Comparison of ENCODE assay signal across 26 mouse cellular contexts in the genomic region with DNA sequence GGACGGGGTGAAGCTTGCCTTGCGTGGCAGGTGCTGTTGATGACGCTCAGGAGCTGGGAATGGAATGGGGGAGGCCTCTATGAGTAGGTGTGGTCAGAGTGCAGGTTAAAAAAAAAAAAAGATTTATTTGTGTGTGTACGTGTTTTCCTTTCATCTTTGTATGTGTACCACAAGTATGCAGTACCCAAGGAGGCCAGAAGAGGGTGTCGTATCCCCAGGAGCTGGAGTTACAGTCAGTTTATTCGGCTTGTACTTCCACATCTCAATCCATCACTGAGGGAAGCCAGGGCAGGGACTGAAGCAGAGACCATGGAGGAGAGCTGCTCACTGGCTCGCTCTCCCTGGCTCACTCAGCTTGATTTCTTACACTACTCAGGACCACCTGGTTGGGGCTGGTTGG. TPM values are rescaled to one million over a fixed set of nuclear protein-coding genes. Genes with fewer than 3 reads are reported as not detected.
DNase-seq lines count a peak whose midpoint lies in the region; ATAC-seq and TF ChIP-seq lines count a peak whose summit lies in the region.
"Had no signal": no experiment of that assay in that cellular context is flagged by ENCODE, and none has a peak within 500 bp of the region (broad histone marks: within the 10 kb centered on the region; RNA-seq: fewer than 3 reads in every experiment).

No protein-coding gene starts in this region.

- no peak overlapping the region for H3K4me3 ChIP-seq in kidney, postnatal 0 days (replicated peaks; ENCODE audit: low read depth, low read length)
- H3K4me3 ChIP-seq in midbrain, postnatal 0 days (ENCODE audit: low read depth, low read length) = no peak overlapping the region
- H3K4me3 ChIP-seq in midbrain, embryonic 11.5 days (ENCODE audit: low read depth, low read length) = no peak overlapping the region
- H3K4me3 ChIP-seq: embryonic facial prominence, embryonic 10.5 days; forebrain, embryonic 10.5 days; heart, adult 2 months; heart, embryonic 15.5 days had no signal

- H3K36me3 ChIP-seq in kidney, postnatal 0 days (ENCODE audit: insufficient read depth, low read length) = no peaks in the 10 kb centered on the region
- H3K36me3 ChIP-seq in midbrain, postnatal 0 days (ENCODE audit: insufficient read depth, low read length) = no peaks in the 10 kb centered on the region
- no peaks in the 10 kb centered on the region for H3K36me3 ChIP-seq in midbrain, embryonic 11.5 days (ENCODE audit: control insufficient read depth, insufficient read depth, low read length)
- H3K36me3 ChIP-seq: embryonic facial prominence, embryonic 10.5 days; forebrain, embryonic 10.5 days; G1E; heart, embryonic 15.5 days had no signal

- WGBS in kidney, postnatal 0 days = 97% methylated on average over 7 of the region's 7 CpGs
- WGBS in midbrain, postnatal 0 days = 95% methylated on average over 7 of the region's 7 CpGs
- WGBS in midbrain, embryonic 11.5 days = 95% methylated on average over 7 of the region's 7 CpGs

- H3K4me2 ChIP-seq in kidney, postnatal 0 days (ENCODE audit: low read length) = no peak overlapping the region
- no peak overlapping the region for H3K4me2 ChIP-seq in midbrain, postnatal 0 days (ENCODE audit: low read depth, low read length, poor library complexity, severe bottlenecking)
- no peak overlapping the region for H3K4me2 ChIP-seq in midbrain, embryonic 11.5 days
- H3K4me2 ChIP-seq: heart, embryonic 11.5 days; heart, embryonic 15.5 days; hindbrain, embryonic 14.5 days had no signal

- H3K27ac ChIP-seq in kidney, postnatal 0 days = no peak overlapping the region
- no peak overlapping the region for H3K27ac ChIP-seq in midbrain, postnatal 0 days (ENCODE audit: low read depth, low read length)
- no peak overlapping the region for H3K27ac ChIP-seq in midbrain, embryonic 11.5 days (ENCODE audit: low read depth, low read length)
- H3K27ac ChIP-seq: embryonic facial prominence, embryonic 10.5 days; forebrain, embryonic 10.5 days; heart, adult 2 months; heart, embryonic 15.5 days; hindbrain, embryonic 14.5 days had no signal

- 0 out of 2 replicates have a peak, but pooled peaks cover 4% of the 10 kb centered on the region for H3K4me1 ChIP-seq in kidney, postnatal 0 days (replicated peaks; ENCODE audit: insufficient read depth, low read length)
- H3K4me1 ChIP-seq in midbrain, postnatal 0 days (ENCODE audit: insufficient read depth, low read length) = peaks cover 3% of the 10 kb centered on the region; the same call in 1 of the 2 replicates
- H3K4me1 ChIP-seq in midbrain, embryonic 11.5 days (ENCODE audit: control insufficient read depth, insufficient read depth, low read length) = peaks cover 6% of the 10 kb centered on the region; the same call in 1 of the 2 replicates

- no peaks in the 10 kb centered on the region for H3K9me3 ChIP-seq in kidney, postnatal 0 days (replicated peaks; ENCODE audit: low read length)
- no peaks in the 10 kb centered on the region for H3K9me3 ChIP-seq in midbrain, postnatal 0 days (ENCODE audit: low read length)
- H3K9me3 ChIP-seq in midbrain, embryonic 11.5 days (ENCODE audit: control insufficient read depth, low read length) = no peaks in the 10 kb centered on the region
- H3K9me3 ChIP-seq: forebrain, embryonic 10.5 days; G1E; heart, embryonic 15.5 days had no signal

- no peak for TF ChIP-seq POLR2A in brain, embryonic 14.5 days (IDR thresholded peaks at IDR 0.05; ENCODE audit: borderline replicate concordance, extremely low read depth, insufficient read depth, insufficient read length, poor library complexity, severe bottlenecking)

- DNase-seq in kidney, postnatal 0 days (ENCODE audit: low spot score) = no peak
- no peak for DNase-seq in kidney, adult 18-20 months
- no peak for DNase-seq in midbrain, postnatal 0 days (ENCODE audit: low spot score)
- DNase-seq in midbrain, embryonic 11.5 days (ENCODE audit: low spot score, missing footprints) = no peak
- no peak for DNase-seq in brain, embryonic 14.5 days (ENCODE audit: low read depth)
- no peak for DNase-seq in right cerebral cortex, postnatal 4 days
- DNase-seq: adrenal gland, postnatal 14 days; cerebellum, adult 18-20 months; cerebellum, adult 9-11 months; gastrocnemius, postnatal 14 days; heart, adult 2 months; heart, postnatal 14 days had no signal

- H3K27me3 ChIP-seq in kidney, postnatal 0 days (ENCODE audit: insufficient read depth, low read length) = peaks cover 6% of the 10 kb centered on the region; the same call in 1 of the 2 replicates
- peaks cover 7% of the 10 kb centered on the region; the same call in 1 of the 2 replicates for H3K27me3 ChIP-seq in midbrain, postnatal 0 days (ENCODE audit: insufficient read depth, low read length)
- peaks cover 13% of the 10 kb centered on the region for H3K27me3 ChIP-seq in midbrain, embryonic 11.5 days (ENCODE audit: control insufficient read depth, insufficient read depth, low read length)

- ATAC-seq in kidney, postnatal 0 days (replicated peaks; ENCODE audit: low FRiP score, low read depth) = no peak
- no peak for ATAC-seq in midbrain, postnatal 0 days (ENCODE audit: low FRiP score)
- no peak for ATAC-seq in midbrain, embryonic 11.5 days (ENCODE audit: low FRiP score)
- ATAC-seq: activated CD4-positive, CD25-positive, alpha-beta regulatory T cell, adult 4 months; forebrain, embryonic 14.5 days had no signal

- H3K9ac ChIP-seq in kidney, postnatal 0 days (ENCODE audit: low read depth, low read length) = no peak overlapping the region
- H3K9ac ChIP-seq in midbrain, postnatal 0 days (replicated peaks; ENCODE audit: low read length, poor library complexity, severe bottlenecking) = no peak overlapping the region
- H3K9ac ChIP-seq in midbrain, embryonic 11.5 days (ENCODE audit: low read length) = no peak overlapping the region
- H3K9ac ChIP-seq: heart, embryonic 15.5 days; hindbrain, embryonic 14.5 days had no signal

- TF ChIP-seq CTCF in kidney, postnatal 0 days (IDR thresholded peaks at IDR 0.05; ENCODE audit: low read depth) = 0 out of 2 replicates have a peak, but pooled peaks have one; percentile 0
- TF ChIP-seq CTCF in midbrain, postnatal 0 days (IDR thresholded peaks at IDR 0.05) = peak; percentile 17; the same call in 1 of the 2 replicates
- peak; percentile 6; the same call in 1 of the 2 replicates for TF ChIP-seq CTCF in brain, embryonic 14.5 days (IDR thresholded peaks at IDR 0.05; ENCODE audit: borderline replicate concordance, extremely low read depth, insufficient read depth, insufficient read length)

RNA-seq across cellular contexts. Expression of gene 2300002M23Rik, which starts 4.2 kb away (rescaled TPM):
- not detected in 2 replicates for polyA plus RNA-seq in kidney, postnatal 0 days (2015; fragmentation: Nextera tagmentation; extraction: Ambion mirVana)
- not detected in 2 replicates for total RNA-seq in midbrain, postnatal 0 days (2014; rRNA removed)
- polyA plus RNA-seq in midbrain, postnatal 0 days (2015; fragmentation: Nextera tagmentation; extraction: Ambion mirVana) = not detected in 2 replicates
- polyA plus RNA-seq in midbrain, embryonic 11.5 days (2014; fragmentation: Nextera tagmentation; extraction: Ambion mirVana) = not detected in 2 replicates
- polyA plus RNA-seq in brain, embryonic 14.5 days (2012; rRNA removed) = 0.06 TPM in 1 of 2 replicates, not detected in the other
- total RNA-seq: adrenal gland, adult 18-20 months; adrenal gland, postnatal 14 days; CH12.LX; gastrocnemius, adult 18-20 months; gastrocnemius, postnatal 14 days; heart, adult 2 months; heart, postnatal 14 days; hematopoietic stem cell, adult 5-6 weeks had no signal
- polyA plus RNA-seq: activated CD4-positive, CD25-positive, alpha-beta regulatory T cell, adult 4 months; embryonic facial prominence, embryonic 10.5 days; forebrain, embryonic 10.5 days; forebrain, embryonic 14.5 days; frontal cortex, adult 2 months; G1E; heart, adult 2 months; heart, embryonic 11.5 days; heart, embryonic 15.5 days; hindbrain, embryonic 14.5 days had no signal

RNA-seq across cellular contexts. Expression of gene Cdsn, which starts 19.5 kb away (rescaled TPM):
- 0.13 and 0.18 TPM in 2 replicates for polyA plus RNA-seq in kidney, postnatal 0 days (2015; fragmentation: Nextera tagmentation; extraction: Ambion mirVana)
- total RNA-seq in midbrain, postnatal 0 days (2014; rRNA removed) = 1.2 TPM in 1 of 2 replicates, not detected in the other
- 0.06 and 0.22 TPM in 2 replicates for polyA plus RNA-seq in midbrain, postnatal 0 days (2015; fragmentation: Nextera tagmentation; extraction: Ambion mirVana)
- polyA plus RNA-seq in midbrain, embryonic 11.5 days (2014; fragmentation: Nextera tagmentation; extraction: Ambion mirVana) = 0.08 TPM in 1 of 2 replicates, not detected in the other
- polyA plus RNA-seq in brain, embryonic 14.5 days (2012; rRNA removed) = 0.06 and 0.18 TPM in 2 replicates
- total RNA-seq: G1E; hematopoietic stem cell, adult 5-6 weeks had no signal
- polyA plus RNA-seq: activated CD4-positive, CD25-positive, alpha-beta regulatory T cell, adult 4 months; embryonic facial prominence, embryonic 10.5 days; forebrain, embryonic 10.5 days; G1E had no signal

RNA-seq across cellular contexts. Expression of gene Sfta2, which starts 29.9 kb away (rescaled TPM):
- polyA plus RNA-seq in kidney, postnatal 0 days (2015; fragmentation: Nextera tagmentation; extraction: Ambion mirVana) = 4.2 and 5.0 TPM in 2 replicates
- not detected in 2 replicates for total RNA-seq in midbrain, postnatal 0 days (2014; rRNA removed)
- not detected in 2 replicates for polyA plus RNA-seq in midbrain, postnatal 0 days (2015; fragmentation: Nextera tagmentation; extraction: Ambion mirVana)
- polyA plus RNA-seq in midbrain, embryonic 11.5 days (2014; fragmentation: Nextera tagmentation; extraction: Ambion mirVana) = not detected in 2 replicates
- polyA plus RNA-seq in brain, embryonic 14.5 days (2012; rRNA removed) = 0.29 TPM in 1 of 2 replicates, not detected in the other
- total RNA-seq: adrenal gland, adult 18-20 months; adrenal gland, postnatal 14 days; CH12.LX; G1E; gastrocnemius, adult 18-20 months; gastrocnemius, postnatal 14 days; heart, adult 2 months; heart, postnatal 14 days; hematopoietic stem cell, adult 5-6 weeks had no signal
- polyA plus RNA-seq: activated CD4-positive, CD25-positive, alpha-beta regulatory T cell, adult 4 months; embryonic facial prominence, embryonic 10.5 days; forebrain, embryonic 10.5 days; frontal cortex, adult 2 months; G1E; heart, embryonic 11.5 days; hindbrain, embryonic 14.5 days had no signal

RNA-seq across cellular contexts. Expression of gene Psors1c2, which starts 38.5 kb away (rescaled TPM):
- polyA plus RNA-seq in kidney, postnatal 0 days (2015; fragmentation: Nextera tagmentation; extraction: Ambion mirVana) = 0.14 and 0.17 TPM in 2 replicates
- total RNA-seq in midbrain, postnatal 0 days (2014; rRNA removed) = not detected in 2 replicates
- 0.43 TPM in 1 of 2 replicates, not detected in the other for polyA plus RNA-seq in midbrain, postnatal 0 days (2015; fragmentation: Nextera tagmentation; extraction: Ambion mirVana)
- 0.22 and 0.46 TPM in 2 replicates for polyA plus RNA-seq in midbrain, embryonic 11.5 days (2014; fragmentation: Nextera tagmentation; extraction: Ambion mirVana)
- 0.98 and 1.2 TPM in 2 replicates for polyA plus RNA-seq in brain, embryonic 14.5 days (2012; rRNA removed)
- total RNA-seq: adrenal gland, adult 18-20 months; adrenal gland, postnatal 14 days; CH12.LX; gastrocnemius, adult 18-20 months; gastrocnemius, postnatal 14 days; heart, adult 2 months; heart, postnatal 14 days; hematopoietic stem cell, adult 5-6 weeks had no signal
- polyA plus RNA-seq: activated CD4-positive, CD25-positive, alpha-beta regulatory T cell, adult 4 months; gonadal fat pad, adult 2 months; heart, adult 2 months; heart, embryonic 11.5 days had no signal

RNA-seq across cellular contexts. Expression of gene Cchcr1, which starts 54.6 kb away (rescaled TPM):
- polyA plus RNA-seq in kidney, postnatal 0 days (2015; fragmentation: Nextera tagmentation; extraction: Ambion mirVana) = 8.2 and 9.1 TPM in 2 replicates
- 3.5 and 4.0 TPM in 2 replicates for total RNA-seq in midbrain, postnatal 0 days (2014; rRNA removed)
- polyA plus RNA-seq in midbrain, postnatal 0 days (2015; fragmentation: Nextera tagmentation; extraction: Ambion mirVana) = 1.9 and 2.1 TPM in 2 replicates
- polyA plus RNA-seq in midbrain, embryonic 11.5 days (2014; fragmentation: Nextera tagmentation; extraction: Ambion mirVana) = 8.9 and 10.8 TPM in 2 replicates
- polyA plus RNA-seq in brain, embryonic 14.5 days (2012; rRNA removed) = 11.5 and 18.4 TPM in 2 replicates
